Mouse (Mus musculus): ENCODE data around the gene Lmod2.

- TF ChIP-seq CTCF (IDR thresholded peaks at IDR 0.05; ENCODE audit: low read depth, low read length) (peak; percentile 37; the same call in 1 of the 2 replicates), TAL1 (conservative IDR thresholded peaks at IDR 0.05; ENCODE audit: low read depth, low read length) (no peak), GATA1 (IDR thresholded peaks at IDR 0.05; ENCODE audit: borderline replicate concordance, low read length) (no peak)
These were observed 30.0 kb downstream of the Lmod2 start for GRCm38 (mm10) chr6:24627586-24628030.
